In the genomic region with DNA sequence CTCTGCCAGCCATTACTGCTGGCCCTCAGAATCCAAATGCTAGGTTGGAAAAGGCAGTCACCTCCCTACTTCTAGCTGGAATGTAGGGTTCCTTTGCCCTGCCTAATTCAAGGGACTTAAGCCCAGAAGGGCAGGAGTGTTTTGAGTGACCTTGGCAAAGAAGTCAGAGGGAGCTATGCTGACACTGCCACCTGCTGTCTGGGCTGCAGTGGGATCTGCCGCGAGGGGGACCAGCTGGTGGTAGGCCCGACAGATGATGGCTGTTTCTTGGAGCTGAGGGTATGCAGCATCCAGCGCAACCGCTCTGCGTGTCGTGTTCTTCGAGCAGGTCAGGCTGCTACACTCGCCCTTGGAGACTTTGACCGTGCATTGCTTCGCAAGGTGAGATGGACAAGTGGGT, we compare ENCODE assay signal across 9 mouse cellular contexts. TPM values are rescaled to one million over a fixed set of nuclear protein-coding genes. Genes with fewer than 3 reads are reported as not detected.
A peak's percentile ranks its signal among the peaks of the same experiment; 100 is the strongest.
DNase-seq lines count a peak whose midpoint lies in the region; ATAC-seq and TF ChIP-seq lines count a peak whose summit lies in the region.
"Had no signal": no experiment of that assay in that cellular context is flagged by ENCODE, and none has a peak within 500 bp of the region (broad histone marks: within the 10 kb centered on the region; RNA-seq: fewer than 3 reads in every experiment).

No protein-coding gene starts in this region.

- DNase-seq in lung, embryonic 14.5 days, result peak; percentile 34
- DNase-seq in lung, postnatal 14 days, result no peak
- DNase-seq in R1 (ENCODE audit: low read depth, low spot score), result peak; percentile 39
- DNase-seq in kidney, postnatal 36 days, result peak; percentile 27 to 54
- no peak for DNase-seq in urinary bladder, postnatal 36 days (ENCODE audit: low spot score in 2 of 2)

- H3K4me2 ChIP-seq in heart, embryonic 14.5 days (ENCODE audit: low read length), result no peak overlapping the region
- H3K4me2 ChIP-seq in heart, embryonic 12.5 days, result no peak overlapping the region
- no peak overlapping the region for H3K4me2 ChIP-seq in lung, embryonic 14.5 days
- H3K4me2 ChIP-seq: midbrain, embryonic 13.5 days had no signal

- H3K36me3 ChIP-seq in heart, embryonic 14.5 days (ENCODE audit: control insufficient read depth, insufficient read depth, low read length), result peaks cover 90% of the 10 kb centered on the region
- H3K36me3 ChIP-seq in heart, embryonic 12.5 days, result peaks cover 84% of the 10 kb centered on the region
- H3K36me3 ChIP-seq in lung, embryonic 14.5 days (ENCODE audit: insufficient read depth), result peaks cover 76% of the 10 kb centered on the region

- peak overlapping the region in 1 of 2 experiments; percentile 33; a peak in 2 of 4 replicates for H3K27ac ChIP-seq in heart, embryonic 14.5 days (replicated peaks in 1 of 2; ENCODE audit: control insufficient read depth in 1 of 2, insufficient read depth in 1 of 2, low read depth in 2 of 2, low read length in 2 of 2)
- H3K27ac ChIP-seq in heart, embryonic 12.5 days (ENCODE audit: poor library complexity, severe bottlenecking), result no peak overlapping the region
- no peak overlapping the region for H3K27ac ChIP-seq in lung, embryonic 14.5 days (ENCODE audit: low read depth)
- H3K27ac ChIP-seq: midbrain, embryonic 13.5 days had no signal

- peak; percentile 49 for TF ChIP-seq CTCF in lung, embryonic 14.5 days (IDR thresholded peaks at IDR 0.05; ENCODE audit: low read depth)

- H3K27me3 ChIP-seq in heart, embryonic 14.5 days (ENCODE audit: control insufficient read depth, insufficient read depth, low read length), result no peaks in the 10 kb centered on the region
- H3K27me3 ChIP-seq in heart, embryonic 12.5 days (replicated peaks), result no peaks in the 10 kb centered on the region
- H3K27me3 ChIP-seq in lung, embryonic 14.5 days (ENCODE audit: insufficient read depth, low read length), result no peaks in the 10 kb centered on the region
- H3K27me3 ChIP-seq: midbrain, embryonic 13.5 days; Patski had no signal

- ATAC-seq in heart, embryonic 14.5 days (ENCODE audit: insufficient number of reproducible peaks, insufficient read depth, low FRiP score, low read depth), result no peak
- no peak for ATAC-seq in heart, embryonic 12.5 days (ENCODE audit: insufficient number of reproducible peaks, low FRiP score)
- ATAC-seq in lung, embryonic 14.5 days (ENCODE audit: insufficient read depth), result no peak
- ATAC-seq: midbrain, embryonic 13.5 days; Patski had no signal

- H3K9ac ChIP-seq in heart, embryonic 14.5 days (ENCODE audit: low read length), result peak overlapping the region; percentile 44; the same call in 1 of the 2 replicates
- H3K9ac ChIP-seq in heart, embryonic 12.5 days, result no peak overlapping the region; the same call in 1 of the 2 replicates
- H3K9ac ChIP-seq in lung, embryonic 14.5 days, result no peak overlapping the region
- H3K9ac ChIP-seq: midbrain, embryonic 13.5 days had no signal

- no peak overlapping the region for H3K4me3 ChIP-seq in heart, embryonic 14.5 days (ENCODE audit: control insufficient read depth in 1 of 2, insufficient read depth in 1 of 2, low read depth in 1 of 2, low read length in 2 of 2)
- no peak overlapping the region for H3K4me3 ChIP-seq in heart, embryonic 12.5 days
- no peak overlapping the region for H3K4me3 ChIP-seq in lung, embryonic 14.5 days (ENCODE audit: low read depth, low read length)
- H3K4me3 ChIP-seq: midbrain, embryonic 13.5 days had no signal

- no peaks in the 10 kb centered on the region for H3K9me3 ChIP-seq in heart, embryonic 14.5 days (ENCODE audit: control insufficient read depth, low read length)
- H3K9me3 ChIP-seq in heart, embryonic 12.5 days (replicated peaks), result no peaks in the 10 kb centered on the region
- H3K9me3 ChIP-seq in lung, embryonic 14.5 days (ENCODE audit: low read depth, low read length), result no peaks in the 10 kb centered on the region
- H3K9me3 ChIP-seq: midbrain, embryonic 13.5 days had no signal

- 82% methylated on average over 11 of the region's 11 CpGs for WGBS in heart, embryonic 14.5 days
- 84% methylated on average over 11 of the region's 11 CpGs for WGBS in heart, embryonic 12.5 days
- 83% methylated on average over 11 of the region's 11 CpGs for WGBS in lung, embryonic 14.5 days

- peaks cover 9 to 28% of the 10 kb centered on the region in 2 experiments for H3K4me1 ChIP-seq in heart, embryonic 14.5 days (ENCODE audit: control insufficient read depth in 2 of 2, insufficient read depth in 2 of 2, low read length in 2 of 2)
- H3K4me1 ChIP-seq in heart, embryonic 12.5 days (replicated peaks), result peaks cover 40% of the 10 kb centered on the region
- peaks cover 13% of the 10 kb centered on the region; the same call in 1 of the 2 replicates for H3K4me1 ChIP-seq in lung, embryonic 14.5 days (ENCODE audit: insufficient read depth)

RNA-seq across cellular contexts. Expression of a gene that starts 6.2 kb away (rescaled TPM):
- polyA plus RNA-seq in heart, embryonic 14.5 days (2014; fragmentation: Nextera tagmentation; extraction: Ambion mirVana), result 24.8 and 29.1 TPM in 2 replicates
- polyA plus RNA-seq in heart, embryonic 12.5 days (2016; fragmentation: Nextera tagmentation; extraction: Ambion mirVana), result 34.5 and 39.1 TPM in 2 replicates
- 32.8 and 37.9 TPM in 2 replicates for polyA plus RNA-seq in lung, embryonic 14.5 days (2014; fragmentation: Nextera tagmentation; extraction: Ambion mirVana)

RNA-seq across cellular contexts. Expression of a gene that starts 13.7 kb away (rescaled TPM):
- polyA plus RNA-seq in heart, embryonic 14.5 days (2014; fragmentation: Nextera tagmentation; extraction: Ambion mirVana), result 27.1 and 31.5 TPM in 2 replicates
- polyA plus RNA-seq in heart, embryonic 12.5 days (2016; fragmentation: Nextera tagmentation; extraction: Ambion mirVana), result 34.0 and 35.6 TPM in 2 replicates
- 41.3 and 46.5 TPM in 2 replicates for polyA plus RNA-seq in lung, embryonic 14.5 days (2014; fragmentation: Nextera tagmentation; extraction: Ambion mirVana)

RNA-seq across cellular contexts. Expression of a gene that starts 23.0 kb away (rescaled TPM):
- 6.8 and 7.0 TPM in 2 replicates for polyA plus RNA-seq in heart, embryonic 14.5 days (2014; fragmentation: Nextera tagmentation; extraction: Ambion mirVana)
- polyA plus RNA-seq in heart, embryonic 12.5 days (2016; fragmentation: Nextera tagmentation; extraction: Ambion mirVana), result 5.5 and 5.8 TPM in 2 replicates
- polyA plus RNA-seq in lung, embryonic 14.5 days (2014; fragmentation: Nextera tagmentation; extraction: Ambion mirVana), result 10.4 and 10.9 TPM in 2 replicates

RNA-seq across cellular contexts. Expression of a gene that starts 35.4 kb away (rescaled TPM):
- 11.2 and 11.7 TPM in 2 replicates for polyA plus RNA-seq in heart, embryonic 14.5 days (2014; fragmentation: Nextera tagmentation; extraction: Ambion mirVana)
- polyA plus RNA-seq in heart, embryonic 12.5 days (2016; fragmentation: Nextera tagmentation; extraction: Ambion mirVana), result 12.5 and 12.7 TPM in 2 replicates
- polyA plus RNA-seq in lung, embryonic 14.5 days (2014; fragmentation: Nextera tagmentation; extraction: Ambion mirVana), result 19.6 and 20.5 TPM in 2 replicates

RNA-seq across cellular contexts. Expression of a gene that starts 35.6 kb away (rescaled TPM):
- 24.1 and 24.2 TPM in 2 replicates for polyA plus RNA-seq in heart, embryonic 14.5 days (2014; fragmentation: Nextera tagmentation; extraction: Ambion mirVana)
- polyA plus RNA-seq in heart, embryonic 12.5 days (2016; fragmentation: Nextera tagmentation; extraction: Ambion mirVana), result 29.9 and 32.4 TPM in 2 replicates
- polyA plus RNA-seq in lung, embryonic 14.5 days (2014; fragmentation: Nextera tagmentation; extraction: Ambion mirVana), result 52.5 and 57.0 TPM in 2 replicates

Comparison
In these comparisons a context has a peak if more than half of its experiments do, and no peak if none do; other contexts are left out.
1. DNase-seq: peak in lung, embryonic 14.5 days (single experiment), R1 (single experiment) and kidney, postnatal 36 days (2 of 2); none in lung, postnatal 14 days (single experiment) and urinary bladder, postnatal 36 days (0 of 2).